Mouse (Mus musculus): ENCODE measurements around the gene Edc3.
"Not testable (repeated sequence)": the region's sequence is repeated elsewhere in the genome, so short reads cannot be mapped to it uniquely, and the experiment has no call there.

DNA sequence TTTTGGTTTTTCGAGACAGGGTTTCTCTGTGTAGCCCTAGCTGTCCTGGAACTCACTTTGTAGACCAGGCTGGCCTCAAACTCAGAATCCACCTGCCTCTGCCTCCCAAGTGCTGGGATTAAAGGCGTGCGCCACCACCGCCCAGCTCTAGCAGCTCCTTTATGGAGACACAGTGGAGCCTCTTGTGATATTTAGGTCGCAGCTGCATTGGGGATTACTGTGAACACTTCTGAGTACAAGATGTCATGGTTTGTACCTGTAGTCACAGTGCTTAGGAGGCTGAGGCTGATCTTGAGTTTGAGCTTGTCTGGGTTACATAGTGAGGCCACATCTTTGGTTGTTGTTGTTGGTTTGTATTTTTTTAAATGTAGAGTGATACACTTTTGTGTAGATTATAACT is 1.9 kb downstream of the Edc3 start:
- not testable (repeated sequence) for TF ChIP-seq CTCF, POLR2A (IDR thresholded peaks at IDR 0.05; ENCODE audit: extremely low read depth, insufficient read depth, low read length)
